Mouse (Mus musculus) fat pad, adult 2 months (tissue): ENCODE results near the gene Ccnd3.
"Not testable (repeated sequence)": the region's sequence is repeated elsewhere in the genome, so short reads cannot be mapped to it uniquely, and the experiment has no call there.

Source experiments
- DNase-seq: peaks from one replicate; pipeline ENCODE4 v3.0.0-alpha.2; 2011; ENCODE audit warnings: low read depth, low spot score; ENCODE audit errors: extremely low read depth

Ccnd3 gene

DNA sequence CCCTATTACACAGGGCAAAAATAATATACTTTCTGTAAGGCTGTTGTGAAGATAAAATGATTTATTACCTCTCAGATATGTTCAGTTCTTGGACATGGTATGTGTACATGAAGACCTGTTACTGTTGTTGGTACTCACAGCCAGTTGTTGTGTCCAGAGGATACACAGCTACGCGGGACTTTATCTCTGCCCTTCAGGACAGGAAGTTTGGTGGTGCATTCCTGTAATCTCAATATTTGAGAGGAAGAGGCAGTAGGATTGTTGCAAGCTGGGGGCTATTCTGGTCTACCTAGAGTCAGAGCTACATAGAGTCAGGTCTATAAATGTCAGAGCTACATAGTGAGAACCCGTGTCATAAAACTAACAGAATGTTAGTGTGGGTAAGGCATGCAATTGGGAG is 86.2 kb downstream of the Ccnd3 start:
- no peak for DNase-seq

DNA sequence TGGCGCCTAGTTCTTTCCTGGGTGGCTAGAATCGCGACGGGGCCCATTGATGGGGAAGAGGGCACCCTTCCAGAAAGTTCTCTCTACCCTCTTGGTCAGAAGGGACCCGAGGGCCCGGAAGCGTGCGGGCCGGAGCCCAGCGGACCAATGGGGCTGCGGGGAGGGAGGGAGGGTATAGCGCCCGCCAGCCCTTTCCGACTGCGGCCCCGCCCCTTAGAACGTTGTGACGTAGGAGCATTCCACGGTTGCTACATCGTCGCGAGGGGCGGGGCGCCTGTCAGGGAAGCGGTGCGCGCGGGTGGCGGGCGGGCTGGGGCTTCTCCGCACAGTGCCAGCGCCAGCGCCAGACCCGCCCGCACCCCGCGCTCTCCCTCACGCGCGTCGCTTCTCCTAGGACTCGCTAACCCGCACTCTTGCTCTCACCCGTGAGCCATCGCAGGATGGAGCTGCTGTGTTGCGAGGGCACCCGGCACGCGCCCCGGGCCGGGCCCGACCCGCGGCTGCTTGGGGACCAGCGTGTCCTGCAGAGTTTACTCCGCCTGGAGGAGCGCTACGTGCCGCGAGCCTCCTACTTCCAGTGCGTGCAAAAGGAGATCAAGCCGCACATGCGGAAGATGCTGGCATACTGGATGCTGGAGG is 88.5 kb downstream of the Ccnd3 start:
- peak; percentile 26 for DNase-seq

DNA sequence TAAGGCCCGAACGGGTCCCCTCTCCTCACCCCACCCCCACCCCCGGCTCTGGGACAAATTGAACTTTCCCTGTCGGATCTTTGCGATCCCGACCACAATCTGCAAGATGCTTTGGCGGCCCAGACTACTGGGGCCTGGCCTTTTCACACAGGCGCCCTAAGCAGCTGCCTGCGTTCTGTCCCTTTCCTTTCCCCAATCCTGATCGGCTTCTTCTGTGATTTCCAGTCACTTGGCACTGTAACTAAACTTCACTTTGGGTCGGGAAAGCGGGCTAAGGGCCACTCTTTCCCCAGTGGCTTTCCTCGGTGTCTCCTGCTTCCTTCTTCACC is 89.0 kb downstream of the Ccnd3 start:
- DNase-seq: no peak

DNA sequence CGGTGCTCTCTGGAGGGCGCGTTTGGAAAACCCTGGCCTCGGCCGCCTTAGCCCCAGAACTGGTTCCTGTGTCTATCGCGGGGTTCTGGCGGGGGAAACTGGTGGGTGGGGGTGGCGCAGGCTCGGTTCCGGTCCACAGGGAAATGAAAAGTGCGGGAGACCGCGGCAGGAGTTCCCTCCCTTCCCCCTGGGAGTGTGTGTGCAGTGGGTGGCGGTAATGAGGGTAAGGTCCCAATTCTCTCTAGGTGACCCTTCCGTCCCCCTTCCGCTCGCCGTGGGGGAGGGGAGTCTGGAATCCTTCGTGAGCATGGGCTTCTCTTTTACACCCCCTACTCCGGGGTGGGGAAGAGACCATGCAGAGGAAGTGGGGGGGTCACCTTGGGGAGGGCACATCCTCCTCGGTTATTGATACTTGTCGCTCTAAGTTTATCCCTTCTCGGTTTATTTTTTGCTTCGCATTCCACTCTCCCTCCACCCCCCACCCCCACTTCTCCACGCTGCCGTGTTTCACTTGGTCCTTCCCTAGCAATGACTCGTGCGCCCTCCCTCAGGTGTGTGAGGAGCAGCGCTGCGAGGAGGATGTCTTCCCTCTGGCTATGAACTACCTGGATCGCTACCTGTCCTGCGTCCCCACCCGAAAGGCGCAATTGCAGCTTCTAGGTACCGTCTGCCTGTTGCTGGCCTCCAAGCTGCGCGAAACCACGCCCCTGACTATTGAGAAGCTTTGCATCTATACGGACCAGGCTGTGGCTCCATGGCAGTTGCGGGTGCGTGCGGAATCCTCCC is 89.5 kb downstream of the Ccnd3 start:
- no peak for DNase-seq

DNA sequence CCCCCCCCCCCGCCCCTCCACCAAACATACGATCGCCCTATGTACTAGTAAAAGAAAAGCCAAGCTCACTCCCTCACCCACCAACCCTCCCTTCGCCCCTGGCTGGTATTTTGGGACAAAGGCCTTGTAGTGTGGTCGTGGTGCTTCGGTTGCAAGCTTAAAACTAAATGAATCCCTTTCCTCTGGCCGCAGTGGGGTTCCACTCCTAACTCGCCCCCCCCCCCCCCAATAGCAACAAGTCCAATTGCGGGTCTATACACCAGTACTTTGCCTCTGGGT is 90.1 kb downstream of the Ccnd3 start:
- no peak for DNase-seq

DNA sequence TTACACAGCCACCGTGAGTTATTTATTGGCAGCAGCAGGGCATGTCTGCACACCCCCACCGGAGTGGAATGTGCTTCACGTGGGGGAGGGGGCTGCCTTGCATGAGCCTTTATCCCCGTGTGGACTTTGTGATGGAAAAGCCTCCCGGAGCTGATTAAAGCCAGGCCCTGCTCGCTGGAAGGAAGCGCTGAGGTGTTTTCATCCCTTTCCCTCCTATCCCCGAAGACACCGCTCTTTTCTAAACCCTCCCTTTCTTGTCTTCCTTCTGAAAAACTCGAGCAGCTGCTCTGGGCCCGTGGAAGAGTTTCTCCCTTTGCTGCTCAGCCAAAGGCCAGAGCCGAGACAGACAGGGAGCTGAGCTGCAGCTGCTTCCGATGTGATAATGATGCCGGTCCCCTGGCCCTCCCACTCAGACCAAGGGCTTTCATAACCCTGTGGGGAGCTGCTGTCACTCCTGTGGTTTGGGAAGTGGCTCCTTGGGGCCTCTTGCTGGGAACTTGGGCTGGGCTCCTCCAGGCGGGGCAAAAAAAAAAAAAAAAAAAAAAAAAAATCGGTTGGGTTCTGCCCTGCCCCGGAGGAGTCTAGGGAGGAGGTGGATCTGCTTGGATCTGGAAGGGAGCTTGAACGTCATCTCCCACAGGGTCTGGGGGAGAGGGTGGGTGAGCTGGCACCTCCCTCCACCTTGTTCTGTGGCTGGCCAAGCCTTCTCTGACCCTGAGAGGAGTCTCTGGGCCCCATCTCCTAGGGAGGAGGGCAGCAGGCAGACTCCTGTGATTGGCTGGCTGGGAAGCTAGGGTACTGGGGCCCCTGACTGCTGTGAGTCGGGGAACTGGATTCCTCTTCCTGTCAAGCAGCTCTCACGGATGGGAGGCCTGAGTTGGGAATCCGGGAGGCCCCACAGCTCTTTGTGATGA is 90.7 kb downstream of the Ccnd3 start:
- no peak for DNase-seq

DNA sequence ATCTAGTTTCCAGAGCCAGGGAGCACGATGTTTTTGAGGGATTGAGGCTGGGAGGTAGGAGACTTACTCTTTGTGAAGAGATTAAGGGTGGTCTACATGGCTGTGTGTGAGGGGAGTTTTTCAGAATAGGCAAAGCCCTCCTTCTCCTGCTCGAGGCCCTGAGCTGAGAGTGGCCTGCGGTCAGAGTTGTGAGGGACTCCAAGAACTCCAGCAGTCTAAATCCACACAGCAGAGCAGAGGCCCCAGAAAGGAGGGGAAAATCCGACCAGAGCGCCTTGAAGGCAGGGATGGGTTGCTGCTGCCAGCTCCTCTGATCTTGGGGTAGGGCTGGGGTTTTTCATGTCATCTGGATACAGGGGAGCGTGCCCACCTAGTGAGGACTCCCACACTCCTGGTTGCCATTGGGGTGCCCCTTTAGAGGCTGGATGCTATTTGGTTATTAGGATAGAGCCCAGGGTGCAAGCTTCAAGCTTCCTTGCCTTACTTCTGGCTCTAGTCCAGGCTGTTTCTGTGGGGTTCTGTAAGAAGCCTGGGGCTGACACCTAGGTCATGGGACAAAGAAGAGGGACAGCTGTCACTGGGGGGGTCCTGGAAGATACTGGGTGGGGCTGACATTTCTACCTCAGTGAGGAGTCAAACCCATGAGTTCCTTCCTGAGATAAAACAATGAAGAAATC is 91.4 kb downstream of the Ccnd3 start:
- no peak for DNase-seq

DNA sequence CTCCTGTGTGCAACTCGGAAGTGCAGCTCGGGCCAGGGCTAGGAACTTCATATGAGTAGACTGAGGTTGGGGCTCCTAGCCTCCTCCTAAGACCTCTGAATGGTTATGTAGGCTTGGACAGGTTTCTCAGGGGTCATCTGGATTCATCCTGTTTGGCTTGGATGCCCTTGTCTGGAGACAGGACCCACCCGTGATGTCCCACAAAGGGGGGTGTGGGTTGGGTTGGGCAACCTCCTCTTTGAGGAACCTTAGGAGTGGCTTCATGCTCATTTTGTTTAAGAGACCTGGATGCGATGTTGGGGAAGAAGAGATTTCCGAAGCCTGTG is 92.0 kb downstream of the Ccnd3 start:
- no peak for DNase-seq

DNA sequence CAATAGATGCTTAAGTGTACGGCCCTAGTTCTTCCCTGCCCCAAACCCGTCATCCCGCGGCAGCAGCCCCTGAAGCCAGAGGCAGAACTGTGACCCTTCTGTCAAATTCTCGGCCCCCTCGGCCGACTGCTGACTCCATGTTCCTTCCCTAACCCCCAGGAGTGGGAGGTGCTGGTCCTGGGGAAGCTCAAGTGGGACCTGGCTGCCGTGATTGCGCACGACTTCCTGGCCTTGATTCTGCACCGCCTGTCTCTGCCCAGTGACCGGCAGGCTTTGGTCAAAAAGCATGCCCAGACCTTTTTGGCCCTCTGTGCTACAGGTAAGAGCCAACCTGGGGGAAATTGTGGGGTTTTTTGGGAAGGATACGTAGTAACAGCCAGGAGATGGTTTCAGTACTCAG is 92.4 kb downstream of the Ccnd3 start:
- DNase-seq: no peak

DNA sequence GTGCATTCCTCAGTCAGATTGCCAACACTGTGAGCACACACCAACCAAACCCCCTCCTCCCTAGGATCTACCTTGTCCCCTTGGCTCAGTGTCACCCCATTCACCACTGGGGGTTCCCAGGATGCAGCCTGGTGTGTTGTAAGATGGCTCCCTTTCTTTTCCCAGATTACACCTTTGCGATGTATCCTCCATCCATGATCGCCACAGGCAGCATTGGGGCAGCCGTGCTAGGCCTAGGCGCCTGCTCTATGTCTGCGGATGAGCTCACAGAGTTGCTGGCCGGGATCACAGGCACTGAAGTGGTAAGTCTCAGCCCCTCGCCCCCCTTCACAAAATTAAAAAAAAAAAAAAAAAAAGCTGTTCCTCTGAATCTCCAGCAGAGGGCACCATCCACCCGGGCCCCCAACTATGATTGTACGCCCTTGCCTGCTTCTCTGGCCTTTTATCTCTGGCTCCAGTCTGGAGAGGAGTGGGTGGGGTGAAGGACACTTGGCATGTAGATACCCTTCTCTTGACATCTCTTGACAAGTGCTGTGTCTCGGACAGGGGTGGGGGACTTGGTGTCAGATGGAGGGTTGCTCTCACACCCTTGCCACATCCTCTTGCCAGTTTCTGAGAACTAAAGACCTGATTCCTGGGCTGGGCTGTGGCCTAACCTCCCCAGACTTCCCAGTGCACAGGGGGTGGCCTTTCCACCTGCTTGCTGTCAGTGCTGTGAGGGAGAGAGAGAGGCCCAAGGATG is 93.2 kb downstream of the Ccnd3 start:
- DNase-seq: no peak

DNA sequence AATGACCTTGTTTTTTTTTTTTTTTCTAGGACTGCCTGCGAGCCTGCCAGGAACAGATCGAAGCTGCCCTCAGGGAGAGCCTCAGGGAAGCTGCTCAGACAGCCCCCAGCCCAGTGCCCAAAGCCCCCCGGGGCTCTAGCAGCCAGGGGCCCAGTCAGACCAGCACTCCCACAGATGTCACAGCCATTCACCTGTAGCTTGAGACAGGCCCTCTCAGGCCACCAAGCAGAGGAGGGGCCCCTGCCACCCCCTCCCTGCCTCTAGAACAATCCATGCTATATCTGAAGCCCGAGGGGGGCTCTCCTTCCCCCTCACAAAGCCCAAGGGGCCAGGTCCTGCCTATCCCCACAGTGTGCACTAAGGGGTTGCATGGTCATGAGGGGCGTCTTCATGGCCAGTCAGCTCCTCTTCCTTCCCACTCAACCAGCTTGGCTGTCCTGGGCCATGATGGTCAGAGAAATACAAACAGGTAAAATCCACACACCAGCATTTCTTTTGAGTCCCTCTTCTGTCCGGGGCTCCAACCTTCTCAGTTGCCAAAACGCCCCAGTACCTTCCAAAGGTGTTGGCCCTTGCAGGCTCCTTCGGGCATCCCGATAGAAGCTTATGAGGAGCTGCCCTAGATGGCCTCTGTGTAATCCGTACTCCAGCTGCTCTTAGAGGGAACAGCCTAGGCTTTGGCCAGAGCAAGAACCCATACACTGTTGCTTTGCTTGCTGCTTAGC is 93.9 kb downstream of the Ccnd3 start:
- DNase-seq: not testable (repeated sequence)

DNA sequence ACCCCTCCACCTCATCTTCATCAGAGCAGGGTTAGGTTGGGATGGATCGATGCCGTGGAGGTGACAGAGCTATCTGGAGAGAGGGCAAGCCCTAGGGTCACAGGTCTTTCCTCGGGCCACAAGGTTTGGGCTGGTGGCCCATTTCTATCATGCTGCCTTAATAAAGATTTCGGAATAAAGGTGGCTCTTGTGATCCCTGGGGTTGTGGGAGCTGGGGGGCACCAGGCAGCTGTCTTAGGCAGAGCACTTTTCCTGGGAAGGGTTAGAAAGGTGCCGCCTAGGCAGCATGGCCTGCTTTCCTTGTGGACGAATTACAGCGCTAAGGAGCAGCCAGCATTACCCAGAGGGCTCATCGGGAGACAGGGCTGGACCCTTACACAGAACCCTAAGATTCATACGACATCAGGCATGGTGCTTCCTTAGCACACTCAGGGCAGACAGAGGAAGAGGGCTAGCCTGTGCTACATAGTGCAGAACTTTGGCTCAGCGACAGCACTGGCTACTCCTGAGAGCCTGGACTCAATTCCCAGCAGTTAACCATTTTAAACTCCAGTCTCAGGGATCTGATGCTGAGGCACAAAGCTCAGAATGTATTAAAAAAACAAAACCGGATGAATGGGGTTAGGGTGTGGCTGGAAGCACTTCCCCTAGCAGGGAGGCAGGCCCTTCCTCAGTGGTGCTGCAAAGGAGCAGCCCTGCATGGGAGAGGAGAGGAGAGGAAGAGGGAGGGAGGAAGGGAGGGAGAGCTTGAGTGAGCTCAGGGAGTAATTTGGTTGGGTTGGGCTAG is 94.9 kb downstream of the Ccnd3 start:
- DNase-seq: no peak

DNA sequence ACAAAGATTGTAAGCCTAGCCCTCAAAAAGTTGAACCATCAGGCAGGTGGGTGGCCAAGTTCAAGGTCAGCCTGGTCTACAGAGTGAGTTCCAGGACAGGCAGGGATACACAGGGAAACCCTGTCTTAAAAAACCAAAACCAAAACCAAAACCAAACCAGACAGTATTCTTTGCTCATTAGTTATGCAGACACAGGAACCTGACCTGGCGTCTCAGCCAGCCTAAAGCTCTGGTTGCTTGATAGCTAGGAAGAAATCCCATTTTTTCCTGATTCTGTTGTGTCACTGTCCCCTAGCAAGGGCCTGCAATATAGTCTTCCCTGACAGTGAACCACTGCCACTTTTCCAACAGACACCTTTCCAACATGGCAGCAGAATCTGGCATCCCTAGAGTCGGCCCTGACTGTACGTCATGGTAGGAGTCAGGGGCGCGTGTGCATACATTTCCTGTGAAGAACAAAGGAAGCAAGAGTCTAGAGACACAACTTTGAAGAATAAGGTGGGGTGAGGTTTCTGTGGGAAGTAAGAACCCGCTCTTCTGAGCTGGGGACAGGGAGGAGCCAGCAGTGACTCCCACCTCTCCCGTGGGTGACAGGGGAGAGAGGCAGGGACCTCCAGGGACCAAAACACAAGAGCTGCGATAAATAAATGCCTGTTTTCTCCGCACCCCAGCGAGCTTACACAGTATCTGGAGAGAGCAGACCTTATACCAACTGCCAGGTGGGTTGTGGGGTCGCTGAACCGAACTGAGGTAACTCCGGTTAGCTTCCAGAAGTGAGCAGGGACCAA is 95.9 kb downstream of the Ccnd3 start:
- no peak for DNase-seq

DNA sequence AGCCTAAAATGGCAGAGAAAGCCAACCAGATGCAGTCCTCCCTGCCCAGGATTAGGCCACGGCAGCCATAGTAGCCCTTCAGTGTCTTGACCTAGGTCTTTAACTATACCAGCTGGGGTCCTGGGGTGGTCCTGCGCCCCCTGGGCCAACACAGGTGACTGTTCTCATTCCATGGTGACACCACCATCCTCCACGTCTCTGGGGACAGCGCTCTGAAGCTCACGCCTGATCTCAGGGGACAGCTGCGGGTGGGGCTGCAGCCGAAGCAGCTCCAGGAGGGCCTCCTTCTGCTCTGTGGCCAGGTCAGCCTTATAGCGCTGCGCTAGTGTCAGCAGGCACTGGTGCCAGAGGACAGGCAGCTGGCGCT is 96.5 kb downstream of the Ccnd3 start:
- DNase-seq: no peak

DNA sequence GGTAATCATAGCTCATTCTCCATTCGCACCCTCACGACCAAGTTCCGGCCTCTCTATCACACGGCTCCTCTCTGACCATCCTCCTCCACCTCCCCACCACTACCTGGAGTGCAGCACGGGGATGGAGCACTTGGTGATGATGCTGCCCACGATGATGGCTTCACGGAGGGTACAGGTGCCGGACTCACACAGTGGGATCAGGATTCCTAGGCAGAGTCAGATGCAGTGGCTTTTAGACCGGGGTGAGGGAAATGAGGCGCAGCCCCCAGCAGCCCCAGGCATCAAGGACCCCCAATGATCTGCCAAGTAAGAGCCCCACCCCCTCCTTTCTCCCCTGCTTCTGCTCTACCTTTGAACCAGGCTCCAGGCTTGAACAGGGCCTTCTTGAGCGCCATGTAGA is 97.4 kb downstream of the Ccnd3 start:
- no peak for DNase-seq

DNA sequence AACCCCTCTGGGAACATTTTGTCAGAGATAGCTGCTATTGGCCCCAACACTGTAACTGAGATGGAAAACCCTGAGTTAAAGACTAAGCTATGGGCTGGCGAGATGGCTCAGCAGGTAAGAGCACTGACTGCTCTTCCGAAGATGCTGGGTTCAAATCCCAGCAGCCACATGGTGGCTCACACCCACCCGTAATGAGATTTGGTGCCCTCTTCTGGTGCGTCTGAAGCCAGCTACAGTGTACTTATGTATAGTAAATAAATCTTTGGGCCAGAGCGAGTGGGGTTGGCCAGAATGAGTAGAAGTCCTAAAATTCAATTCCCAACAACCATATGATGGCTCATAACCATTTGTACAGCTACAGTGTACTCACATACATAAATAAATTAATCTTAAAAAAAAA is 101.4 kb downstream of the Ccnd3 start:
- DNase-seq: no peak

DNA sequence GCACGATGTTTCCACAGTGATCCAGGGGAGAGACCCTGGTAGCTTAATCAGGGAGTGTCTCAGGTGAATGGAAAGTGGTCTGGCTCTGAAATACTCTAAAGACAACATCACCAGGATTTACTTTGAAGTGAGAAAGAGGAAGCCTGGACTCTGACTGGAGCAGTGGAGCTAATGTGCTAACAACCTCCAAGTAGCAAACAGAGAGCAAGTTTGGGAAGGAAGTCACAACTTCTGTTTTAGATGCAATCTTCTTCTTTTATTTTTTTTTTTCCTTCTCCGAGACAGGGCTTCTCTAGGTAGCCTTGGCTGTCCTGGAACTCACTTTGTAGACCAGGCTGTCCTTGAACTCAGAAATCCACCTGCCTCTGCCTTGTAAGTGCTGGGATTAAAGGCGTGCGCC is 104.3 kb downstream of the Ccnd3 start:
- DNase-seq: no peak

DNA sequence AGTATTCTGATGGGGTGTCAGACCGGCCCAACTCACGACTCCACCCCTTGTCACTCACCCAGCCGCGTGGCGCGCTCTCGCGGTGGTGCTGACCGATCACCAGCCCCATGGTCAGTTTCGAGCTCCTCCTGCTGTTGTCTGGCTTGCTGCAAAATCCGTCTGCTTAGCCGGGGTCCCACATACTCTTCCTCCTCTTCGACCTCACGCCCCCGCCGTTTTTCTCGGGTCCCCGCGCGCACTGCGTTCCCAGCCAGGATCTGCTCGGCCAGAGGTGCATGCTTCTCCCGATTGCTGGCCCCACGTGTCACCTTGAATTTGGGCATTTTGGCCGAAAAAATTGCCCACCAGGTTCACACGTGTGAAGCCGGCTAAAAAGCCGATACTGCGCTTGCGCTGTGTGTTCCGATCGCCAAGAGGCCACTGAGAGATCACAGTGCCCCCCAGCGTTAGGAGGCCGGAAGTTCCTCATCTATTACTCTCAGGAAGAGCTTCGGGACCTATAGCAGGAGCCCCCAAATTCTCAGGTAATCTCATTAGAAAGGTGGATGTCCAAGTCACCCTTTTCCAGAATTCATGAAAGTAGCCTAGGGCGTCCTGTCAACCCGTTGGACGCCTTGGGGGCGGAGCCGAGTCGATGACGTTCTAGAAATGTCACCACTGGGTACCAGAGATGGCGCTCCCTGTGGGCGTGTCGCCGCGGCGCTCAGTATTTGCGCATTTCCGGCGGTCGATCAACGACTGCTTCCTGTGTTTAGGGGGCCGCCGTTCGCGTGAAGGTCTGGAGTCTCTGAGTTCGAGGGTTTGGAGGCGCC is 106.2 kb downstream of the Ccnd3 start, which contains the start of the genes Bysl, Med20 and Gm20517:
Bysl (minus strand) TSS at position 644 of the 812 bp plus-strand sequence.
Med20 (plus strand) TSS at position 734 of the 812 bp plus-strand sequence.
Gm20517 (plus strand) TSS at position 741 of the 812 bp plus-strand sequence.
- no peak for DNase-seq
